Mouse (Mus musculus) kidney, adult 2 months (tissue): Measurements from ENCODE around the gene Tomm70a. TPM values are rescaled to one million over a fixed set of nuclear protein-coding genes. Genes with fewer than 3 reads are reported as not detected.

Source experiments
- DNase-seq: peaks from one replicate; pipeline ENCODE4 v3.0.0; 2021
- H3K27ac ChIP-seq: fragments of 200-500 bp; 2 replicates; pipeline ENCODE4 v1.5.1; 2012; ENCODE audit warnings: low read depth, low read length, control low read depth, inconsistent platforms; ENCODE audit not compliant: insufficient read depth
- H3K27me3 ChIP-seq: fragments of 200-500 bp; replicated peaks from 2 replicates; pipeline ENCODE4 v1.6.1; 2012; ENCODE audit warnings: mild to moderate bottlenecking, moderate library complexity, low read length, inconsistent platforms; ENCODE audit not compliant: control insufficient read depth, insufficient read depth
- H3K36me3 ChIP-seq: fragments of 200-500 bp; 2 replicates; pipeline ENCODE4 v1.6.1; 2012; ENCODE audit warnings: mild to moderate bottlenecking, moderate library complexity, low read length, inconsistent platforms; ENCODE audit not compliant: control insufficient read depth, insufficient read depth
- H3K4me1 ChIP-seq: fragments of 200-500 bp; 2 replicates; pipeline ENCODE4 v1.6.1; 2011; ENCODE audit warnings: low read length; ENCODE audit not compliant: control insufficient read depth, insufficient read depth
- H3K4me3 ChIP-seq: fragments of 200-500 bp; 2 replicates; pipeline ENCODE4 v1.5.1; 2011; ENCODE audit warnings: mild to moderate bottlenecking, low read depth, low read length, control low read depth; ENCODE audit not compliant: insufficient read depth
- CTCF ChIP-seq: fragments of 200-500 bp; conservative IDR thresholded peaks from 2 replicates; pipeline ENCODE4 v1.5.1; 2011; ENCODE audit warnings: low read depth, mild to moderate bottlenecking, control low read depth, low read length, moderate library complexity, mixed read lengths; ENCODE audit not compliant: insufficient read depth, insufficient read length
- POLR2A ChIP-seq: fragments of 200-500 bp; IDR thresholded peaks from one replicate; pipeline ENCODE4 v1.6.1; 2011; ENCODE audit warnings: low read depth, low read length, control low read depth
- WGBS: fragments of 180-500 bp; shearing (Covaris S2); methylation state at CpG from one replicate; pipeline ENCODE4 v1.1.7; 2018; 5-methylcytosine and 5-hydroxymethylcytosine counted together
- polyA plus RNA-seq: library from polyadenylated mRNA; depleted of rRNA; stranded (reverse); fragments of >200 nt; gene quantifications from 2 replicates; pipeline ENCODE4 v1.2.3, GENCODE M21; 2012; rRNA removed

Tomm70a gene
- polyA plus RNA-seq: 10.6 and 12.5 TPM in 2 replicates

- no peaks in the 10 kb centered on the region for H3K27me3 ChIP-seq
- H3K4me3 ChIP-seq: peak within 1 kb of the TSS; percentile 75
- TF ChIP-seq CTCF (no peak), POLR2A (peak; percentile 14)
- peak; percentile 97 for DNase-seq
- WGBS: under 1% methylated on average over 37 of the region's 37 CpGs
- peak within 1 kb of the TSS; percentile 96 for H3K27ac ChIP-seq
- no peaks in the 10 kb centered on the region for H3K36me3 ChIP-seq
- peaks cover 11% of the 10 kb centered on the region for H3K4me1 ChIP-seq
Observed at GRCm38 (mm10) chr16:57120913-57121815, at the start of gene Tomm70a. Gene Tomm70a (plus strand): TSS chr16:57121703.

- Histone ChIP-seq H3K36me3 (no peaks in the 10 kb centered on the region), H3K4me1 (no peaks in the 10 kb centered on the region), H3K27ac (no peak overlapping the region), H3K27me3 (no peaks in the 10 kb centered on the region), H3K4me3 (no peak overlapping the region)
- no peak for TF ChIP-seq CTCF
- TF ChIP-seq POLR2A: no peak
- WGBS: 77% methylated on average over 7 of the region's 7 CpGs
- no peak for DNase-seq
Observed at GRCm38 (mm10) chr16:57075986-57076385, 45.5 kb upstream of the Tomm70a start.

- no peaks in the 10 kb centered on the region for H3K27me3 ChIP-seq
- TF ChIP-seq CTCF (no peak), POLR2A (no peak)
- H3K27ac ChIP-seq: no peak overlapping the region
- no peaks in the 10 kb centered on the region for H3K36me3 ChIP-seq
- WGBS: 70% methylated on average over 4 of the region's 4 CpGs
- no peak for DNase-seq
- no peaks in the 10 kb centered on the region for H3K4me1 ChIP-seq
- H3K4me3 ChIP-seq: no peak overlapping the region
Observed at GRCm38 (mm10) chr16:57079577-57079976, 41.9 kb upstream of the Tomm70a start.

GRCm38 (mm10) chr16:57092460-57092859, 29.0 kb upstream of the Tomm70a start:
- Histone ChIP-seq H3K4me1 (no peaks in the 10 kb centered on the region), H3K27ac (no peak overlapping the region), H3K36me3 (no peaks in the 10 kb centered on the region), H3K27me3 (no peaks in the 10 kb centered on the region), H3K4me3 (no peak overlapping the region)
- 28% methylated on average over 4 of the region's 4 CpGs for WGBS
- DNase-seq: peak; percentile 52
- TF ChIP-seq CTCF (peak; percentile 67), POLR2A (no peak)

- TF ChIP-seq CTCF: no peak
- TF ChIP-seq POLR2A: no peak
- no peak overlapping the region for H3K4me3 ChIP-seq
- H3K27me3 ChIP-seq: no peaks in the 10 kb centered on the region
- DNase-seq: no peak
- no peaks in the 10 kb centered on the region for H3K36me3 ChIP-seq
- H3K4me1 ChIP-seq: no peaks in the 10 kb centered on the region
- no peak overlapping the region for H3K27ac ChIP-seq
- 60% methylated on average over 6 of the region's 6 CpGs for WGBS
Observed at GRCm38 (mm10) chr16:57092911-57093605, 28.4 kb upstream of the Tomm70a start.

- peak; percentile 46 for DNase-seq
- TF ChIP-seq CTCF: no peak
- TF ChIP-seq POLR2A: no peak
- H3K4me1 ChIP-seq: peaks cover 7% of the 10 kb centered on the region
- no peaks in the 10 kb centered on the region for H3K36me3 ChIP-seq
- no peaks in the 10 kb centered on the region for H3K27me3 ChIP-seq
- no peak overlapping the region for H3K4me3 ChIP-seq
- WGBS: 36% methylated on average over 7 of the region's 7 CpGs
- H3K27ac ChIP-seq: peak overlapping the region; percentile 84
Observed at GRCm38 (mm10) chr16:57098468-57099144, 22.9 kb upstream of the Tomm70a start.
